Mouse (Mus musculus): ENCODE data around the gene Slc35e1. TPM values are rescaled to one million over a fixed set of nuclear protein-coding genes. Genes with fewer than 3 reads are reported as not detected.

Gene Slc35e1
- polyA plus RNA-seq, 1 experiment from 2014 or later = 6.6 TPM

DNA sequence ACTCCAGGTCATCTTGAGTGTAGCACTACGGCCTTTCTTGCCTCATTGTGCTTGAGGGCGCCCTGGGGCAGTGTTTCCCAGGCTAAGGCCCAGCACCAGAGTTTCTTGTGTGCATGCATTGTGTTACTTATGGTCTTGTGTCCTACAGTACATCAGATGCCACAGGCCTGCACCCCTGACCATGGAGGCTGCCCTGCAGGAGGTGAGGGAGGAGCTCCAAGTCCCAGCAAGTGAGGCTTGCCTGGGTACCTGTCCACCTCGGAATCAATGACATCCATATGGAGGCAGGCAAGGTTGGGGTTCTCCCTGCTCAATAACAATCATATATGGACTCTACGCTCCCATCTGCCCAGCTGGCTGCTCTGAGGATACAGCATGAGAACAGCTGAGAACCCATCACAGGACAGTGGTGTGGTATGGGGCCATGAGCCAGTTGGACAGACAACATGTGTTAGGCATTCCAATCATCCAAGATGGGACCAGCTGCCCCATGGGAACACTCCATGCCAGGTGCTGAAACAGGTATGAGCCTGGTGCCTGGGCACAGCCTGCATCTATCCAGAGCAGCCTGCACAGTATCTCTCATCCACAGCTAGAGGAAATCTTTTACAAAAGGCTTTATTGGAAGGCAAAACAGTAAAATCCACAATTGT, 32.4 kb downstream of the Slc35e1 start:
- Histone ChIP-seq H3K9me3 (replicated peaks; ENCODE audit: control insufficient read depth, low read length) (no peaks in the 10 kb centered on the region), H3K4me3 (replicated peaks; ENCODE audit: low read length) (no peak overlapping the region), H3K27me3 (ENCODE audit: control insufficient read depth, insufficient read depth, low read length) (no peaks in the 10 kb centered on the region), H3K27ac (ENCODE audit: low read length) (no peak overlapping the region), H3K36me3 (ENCODE audit: control insufficient read depth, insufficient read depth, low read length) (peaks cover 38% of the 10 kb centered on the region), H3K4me1 (ENCODE audit: control insufficient read depth, insufficient read depth, low read length) (no peaks in the 10 kb centered on the region), H3K4me2 (ENCODE audit: low read depth, low read length) (no peak overlapping the region), H3K9ac (ENCODE audit: low read length) (no peak overlapping the region)
- 89% methylated on average over 4 of the region's 4 CpGs for WGBS
- no peak for ATAC-seq (ENCODE audit: insufficient read depth, low FRiP score)

DNA sequence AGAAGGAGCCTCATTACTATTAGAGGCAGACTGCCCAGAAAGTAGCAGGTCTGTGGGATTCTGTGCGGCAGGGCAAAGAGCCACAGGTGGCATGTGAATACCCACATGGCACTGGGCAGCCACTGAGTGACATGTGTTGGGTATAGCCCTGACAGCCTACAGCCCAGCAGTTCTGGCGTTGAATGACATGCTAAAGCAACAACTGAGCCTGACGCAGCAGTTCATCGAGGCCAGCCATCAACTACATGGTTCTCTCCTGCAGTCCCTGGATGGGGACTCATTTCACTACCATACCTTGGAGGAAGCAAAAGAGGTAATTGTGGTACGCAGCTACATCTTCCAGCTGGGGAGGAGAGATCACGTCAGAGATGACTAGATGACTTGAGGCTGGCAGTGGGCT, 34.0 kb downstream of the Slc35e1 start:
- no peak for ATAC-seq (ENCODE audit: insufficient read depth, low FRiP score)
- H3K9ac ChIP-seq (ENCODE audit: low read length) = no peak overlapping the region
- no peaks in the 10 kb centered on the region for H3K4me1 ChIP-seq (ENCODE audit: control insufficient read depth, insufficient read depth, low read length)
- H3K4me3 ChIP-seq (replicated peaks; ENCODE audit: low read length) = no peak overlapping the region
- H3K27ac ChIP-seq (ENCODE audit: low read length) = no peak overlapping the region
- H3K27me3 ChIP-seq (ENCODE audit: control insufficient read depth, insufficient read depth, low read length) = no peaks in the 10 kb centered on the region
- H3K4me2 ChIP-seq (ENCODE audit: low read depth, low read length) = no peak overlapping the region
- no peaks in the 10 kb centered on the region for H3K9me3 ChIP-seq (replicated peaks; ENCODE audit: control insufficient read depth, low read length)
- WGBS = 82% methylated on average over 6 of the region's 6 CpGs
- peaks cover 37% of the 10 kb centered on the region for H3K36me3 ChIP-seq (ENCODE audit: control insufficient read depth, insufficient read depth, low read length)

DNA sequence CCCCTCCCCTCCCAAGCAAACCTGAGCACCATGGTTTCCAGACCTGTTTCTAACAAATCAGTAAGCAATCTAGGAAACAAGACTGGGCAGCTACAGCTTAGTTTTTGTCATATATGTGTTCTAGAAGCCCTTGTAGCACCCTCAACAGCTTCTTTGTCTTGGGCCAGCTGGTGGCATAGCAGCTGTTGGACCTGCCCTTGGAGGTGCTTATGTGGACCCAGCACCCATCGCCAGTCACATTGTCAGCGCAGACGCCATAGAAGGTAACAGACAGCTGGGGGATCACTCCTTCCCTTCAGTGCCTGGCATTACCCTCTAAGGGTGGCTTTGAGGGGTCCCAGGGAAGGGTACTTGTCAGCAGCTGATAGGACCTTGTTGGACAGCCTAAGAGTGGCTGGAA, 34.6 kb downstream of the Slc35e1 start:
- H3K27me3 ChIP-seq (ENCODE audit: control insufficient read depth, insufficient read depth, low read length) = no peaks in the 10 kb centered on the region
- no peak overlapping the region for H3K4me2 ChIP-seq (ENCODE audit: low read depth, low read length)
- no peak overlapping the region for H3K4me3 ChIP-seq (replicated peaks; ENCODE audit: low read length)
- no peak overlapping the region for H3K27ac ChIP-seq (ENCODE audit: low read length)
- H3K9ac ChIP-seq (ENCODE audit: low read length) = no peak overlapping the region
- H3K9me3 ChIP-seq (replicated peaks; ENCODE audit: control insufficient read depth, low read length) = no peaks in the 10 kb centered on the region
- no peaks in the 10 kb centered on the region for H3K4me1 ChIP-seq (ENCODE audit: control insufficient read depth, insufficient read depth, low read length)
- 93% methylated on average over 3 of the region's 3 CpGs for WGBS
- H3K36me3 ChIP-seq (ENCODE audit: control insufficient read depth, insufficient read depth, low read length) = peaks cover 30% of the 10 kb centered on the region
- ATAC-seq (ENCODE audit: insufficient read depth, low FRiP score) = no peak

DNA sequence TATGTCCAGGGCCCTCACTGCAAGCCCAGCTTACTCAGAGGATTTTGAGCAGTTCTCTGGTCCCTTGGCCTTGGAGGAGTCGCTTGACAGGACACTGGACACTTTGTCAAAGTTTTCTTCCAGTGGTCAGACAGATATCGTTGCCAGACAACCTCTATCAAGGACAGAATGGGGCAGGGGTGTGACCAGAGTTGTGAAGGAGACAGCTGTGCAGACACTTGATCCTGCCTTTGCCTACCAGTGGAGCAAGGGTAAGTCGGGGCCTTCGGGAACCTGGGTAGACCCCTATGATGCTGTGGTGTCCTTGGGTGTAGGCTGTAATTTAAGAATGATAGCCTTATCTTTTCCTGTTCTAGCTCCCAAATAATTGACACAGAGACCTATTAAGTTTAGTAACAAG, 37.1 kb downstream of the Slc35e1 start:
- no peak for ATAC-seq (ENCODE audit: insufficient read depth, low FRiP score)
- Histone ChIP-seq H3K9me3 (replicated peaks; ENCODE audit: control insufficient read depth, low read length) (no peaks in the 10 kb centered on the region), H3K4me3 (replicated peaks; ENCODE audit: low read length) (no peak overlapping the region), H3K9ac (ENCODE audit: low read length) (no peak overlapping the region), H3K4me1 (ENCODE audit: control insufficient read depth, insufficient read depth, low read length) (no peaks in the 10 kb centered on the region), H3K27me3 (ENCODE audit: control insufficient read depth, insufficient read depth, low read length) (no peaks in the 10 kb centered on the region), H3K36me3 (ENCODE audit: control insufficient read depth, insufficient read depth, low read length) (peaks cover 13% of the 10 kb centered on the region), H3K27ac (ENCODE audit: low read length) (no peak overlapping the region), H3K4me2 (ENCODE audit: low read depth, low read length) (no peak overlapping the region)
- WGBS = 77% methylated on average over 4 of the region's 4 CpGs

DNA sequence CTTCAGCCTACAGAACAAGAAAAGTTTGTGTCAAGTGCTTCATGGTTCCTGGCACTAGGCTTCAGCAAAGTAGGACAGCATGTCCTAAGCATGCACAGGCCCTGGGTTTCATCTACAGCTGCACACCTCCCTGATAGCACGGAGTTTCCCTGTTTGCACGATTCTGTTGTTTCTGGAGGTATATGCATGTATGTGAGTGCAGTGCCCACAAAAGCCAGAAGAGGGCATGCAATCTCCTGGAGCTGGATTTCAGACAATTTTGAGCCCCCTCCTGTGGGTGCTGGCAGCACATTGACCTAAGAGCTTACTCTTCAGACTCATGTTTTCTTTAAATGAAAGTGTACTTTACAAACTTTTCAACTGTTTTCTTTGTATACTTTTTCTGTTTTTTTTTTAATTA, 38.5 kb downstream of the Slc35e1 start:
- Histone ChIP-seq H3K9ac (ENCODE audit: low read length) (no peak overlapping the region), H3K27ac (ENCODE audit: low read length) (no peak overlapping the region), H3K9me3 (replicated peaks; ENCODE audit: control insufficient read depth, low read length) (no peaks in the 10 kb centered on the region), H3K36me3 (ENCODE audit: control insufficient read depth, insufficient read depth, low read length) (peaks cover 6% of the 10 kb centered on the region; the same call in 1 of the 2 replicates), H3K4me1 (ENCODE audit: control insufficient read depth, insufficient read depth, low read length) (no peaks in the 10 kb centered on the region), H3K4me3 (replicated peaks; ENCODE audit: low read length) (no peak overlapping the region), H3K27me3 (ENCODE audit: control insufficient read depth, insufficient read depth, low read length) (no peaks in the 10 kb centered on the region), H3K4me2 (ENCODE audit: low read depth, low read length) (no peak overlapping the region)
- ATAC-seq (ENCODE audit: insufficient read depth, low FRiP score) = no peak
- WGBS = 87% methylated on average over 2 of the region's 2 CpGs

DNA sequence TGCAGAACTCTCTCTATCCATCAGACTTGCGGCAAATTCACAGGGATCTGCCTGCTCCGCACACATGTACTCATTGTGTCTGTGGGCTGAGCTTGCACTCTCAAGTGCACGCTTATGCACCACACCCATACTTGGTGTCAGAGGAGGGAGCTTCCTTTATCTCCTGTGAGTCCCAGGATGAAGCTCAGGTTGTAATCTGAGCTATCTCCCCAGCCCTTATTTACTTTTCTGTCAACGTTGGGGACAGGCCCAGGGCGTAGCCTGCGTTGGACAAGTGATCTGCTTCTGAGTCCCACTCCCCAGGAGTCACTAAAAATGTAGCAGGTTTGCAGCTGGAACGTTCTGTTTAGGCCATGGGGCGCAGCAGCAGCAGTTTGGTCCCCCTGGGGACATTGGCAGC, 40.9 kb downstream of the Slc35e1 start:
- WGBS = 62% methylated on average over 8 of the region's 8 CpGs
- peaks cover 3% of the 10 kb centered on the region; the same call in 1 of the 2 replicates for H3K36me3 ChIP-seq (ENCODE audit: control insufficient read depth, insufficient read depth, low read length)
- no peak overlapping the region for H3K4me2 ChIP-seq (ENCODE audit: low read depth, low read length)
- H3K9ac ChIP-seq (ENCODE audit: low read length) = no peak overlapping the region
- no peak overlapping the region for H3K27ac ChIP-seq (ENCODE audit: low read length)
- H3K4me3 ChIP-seq (replicated peaks; ENCODE audit: low read length) = no peak overlapping the region
- no peak for ATAC-seq (ENCODE audit: insufficient read depth, low FRiP score)
- no peaks in the 10 kb centered on the region for H3K9me3 ChIP-seq (replicated peaks; ENCODE audit: control insufficient read depth, low read length)
- no peaks in the 10 kb centered on the region for H3K4me1 ChIP-seq (ENCODE audit: control insufficient read depth, insufficient read depth, low read length)
- no peaks in the 10 kb centered on the region for H3K27me3 ChIP-seq (ENCODE audit: control insufficient read depth, insufficient read depth, low read length)

DNA sequence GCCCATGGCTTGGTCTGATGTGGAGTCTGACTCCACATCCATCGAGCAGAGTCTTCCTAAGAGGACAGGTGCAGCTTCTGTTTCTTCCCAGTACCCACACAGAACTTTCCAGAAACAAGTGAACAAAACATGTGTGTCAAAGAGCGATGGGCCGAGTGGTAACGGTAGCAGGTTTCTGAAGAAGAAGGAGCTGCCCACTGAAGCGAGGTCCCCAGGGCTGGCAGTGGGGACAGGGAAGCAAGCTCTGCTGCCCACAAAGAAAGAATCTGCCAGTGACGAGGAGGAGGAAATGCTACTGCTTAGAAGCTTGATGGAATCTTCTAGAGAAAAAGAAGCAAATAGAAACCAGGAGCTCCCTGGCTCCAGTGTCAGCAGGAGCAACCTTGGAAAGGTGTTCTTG, 47.3 kb downstream of the Slc35e1 start:
- Histone ChIP-seq H3K36me3 (ENCODE audit: control insufficient read depth, insufficient read depth, low read length) (no peaks in the 10 kb centered on the region), H3K9me3 (replicated peaks; ENCODE audit: control insufficient read depth, low read length) (no peaks in the 10 kb centered on the region), H3K27ac (ENCODE audit: low read length) (no peak overlapping the region), H3K27me3 (ENCODE audit: control insufficient read depth, insufficient read depth, low read length) (no peaks in the 10 kb centered on the region), H3K4me1 (ENCODE audit: control insufficient read depth, insufficient read depth, low read length) (peaks cover 7% of the 10 kb centered on the region), H3K9ac (ENCODE audit: low read length) (no peak overlapping the region), H3K4me3 (replicated peaks; ENCODE audit: low read length) (no peak overlapping the region), H3K4me2 (ENCODE audit: low read depth, low read length) (no peak overlapping the region)
- ATAC-seq (ENCODE audit: insufficient read depth, low FRiP score) = no peak
- 96% methylated on average over 6 of the region's 6 CpGs for WGBS

DNA sequence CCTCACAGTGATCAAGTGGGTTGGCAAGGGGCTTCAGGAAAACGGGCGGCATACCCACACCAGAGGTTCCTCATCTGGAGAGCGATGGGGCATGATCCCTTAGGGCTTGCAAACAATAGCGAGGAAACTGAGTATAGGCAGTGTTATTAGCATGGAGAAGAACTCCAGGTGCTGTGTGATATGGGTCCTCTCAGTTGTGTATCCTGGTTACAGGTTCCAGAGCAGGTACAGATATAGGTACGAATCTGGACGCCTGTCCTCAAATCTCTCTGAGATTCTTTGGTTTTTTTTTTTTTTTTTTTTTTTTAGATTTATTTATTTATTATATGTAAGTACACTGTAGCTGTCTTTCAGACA, 48.4 kb downstream of the Slc35e1 start:
- Histone ChIP-seq H3K4me2 (ENCODE audit: low read depth, low read length) (peak overlapping the region; percentile 59), H3K9ac (ENCODE audit: low read length) (peak overlapping the region; percentile 81), H3K4me1 (ENCODE audit: control insufficient read depth, insufficient read depth, low read length) (peaks cover 7% of the 10 kb centered on the region), H3K4me3 (replicated peaks; ENCODE audit: low read length) (peak overlapping the region; percentile 55), H3K27ac (ENCODE audit: low read length) (peak overlapping the region; percentile 53; the same call in 1 of the 2 replicates), H3K9me3 (replicated peaks; ENCODE audit: control insufficient read depth, low read length) (no peaks in the 10 kb centered on the region), H3K36me3 (ENCODE audit: control insufficient read depth, insufficient read depth, low read length) (no peaks in the 10 kb centered on the region), H3K27me3 (ENCODE audit: control insufficient read depth, insufficient read depth, low read length) (no peaks in the 10 kb centered on the region)
- 35% methylated on average over 6 of the region's 6 CpGs for WGBS
- peak; percentile 58; the same call in 1 of the 2 replicates for ATAC-seq (ENCODE audit: insufficient read depth, low FRiP score)

DNA sequence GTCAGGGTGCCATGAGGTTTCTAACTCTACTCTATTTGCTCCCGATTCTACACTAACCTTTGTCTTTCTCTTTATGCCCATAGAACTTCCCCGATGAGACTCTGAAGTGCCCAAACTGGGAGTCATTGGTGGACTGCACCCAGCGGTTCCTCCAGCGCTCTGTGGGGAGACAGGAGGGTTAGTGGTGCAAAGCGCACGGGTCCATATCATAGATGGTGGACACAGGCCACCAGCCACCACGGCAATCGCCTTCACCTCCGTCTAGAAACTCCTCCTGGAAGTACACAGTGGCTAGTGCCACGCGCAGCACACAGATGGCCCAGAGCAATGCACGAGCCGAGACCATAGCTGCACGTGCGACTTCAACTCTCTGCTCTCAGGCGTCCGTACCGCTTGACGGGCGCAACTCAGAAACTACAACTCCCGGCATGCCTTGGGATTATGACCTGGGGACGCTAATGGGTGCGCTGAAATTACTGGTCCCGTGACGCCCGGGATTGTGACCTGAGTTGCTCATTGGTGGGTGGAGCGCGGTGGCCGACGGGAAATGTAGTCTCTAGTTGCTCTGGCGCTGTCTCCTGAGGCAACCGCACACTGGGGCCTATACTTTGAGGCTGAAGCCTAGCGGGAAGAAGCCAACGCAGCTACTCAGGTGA, 48.9 kb downstream of the Slc35e1 start, which contains the start of the genes Calr3 and 1700030K09Rik:
Gene Calr3 (minus strand): TSS at position 533 of the 656 bp plus-strand sequence.
Gene 1700030K09Rik (plus strand): TSS at position 543 of the 656 bp plus-strand sequence.
- Histone ChIP-seq H3K9me3 (replicated peaks; ENCODE audit: control insufficient read depth, low read length) (no peaks in the 10 kb centered on the region), H3K4me3 (replicated peaks; ENCODE audit: low read length) (peak within 1 kb of the TSS; percentile 55), H3K9ac (ENCODE audit: low read length) (peak within 1 kb of the TSS; percentile 81), H3K4me1 (ENCODE audit: control insufficient read depth, insufficient read depth, low read length) (peaks cover 7% of the 10 kb centered on the region), H3K4me2 (ENCODE audit: low read depth, low read length) (peak within 1 kb of the TSS; percentile 73), H3K27me3 (ENCODE audit: control insufficient read depth, insufficient read depth, low read length) (no peaks in the 10 kb centered on the region), H3K27ac (ENCODE audit: low read length) (peak within 1 kb of the TSS; percentile 53; the same call in 1 of the 2 replicates), H3K36me3 (ENCODE audit: control insufficient read depth, insufficient read depth, low read length) (no peaks in the 10 kb centered on the region)
- ATAC-seq (ENCODE audit: insufficient read depth, low FRiP score) = peak; percentile 100
- WGBS = 5% methylated on average over 34 of the region's 34 CpGs

Data from stomach, embryonic 16.5 days (tissue).